Mouse (Mus musculus): ENCODE measurements around the gene Cc2d2a. TPM values are rescaled to one million over a fixed set of nuclear protein-coding genes. Genes with fewer than 3 reads are reported as not detected.

Cc2d2a gene
- total RNA-seq (2023): under 1 TPM; 0.11 to 0.42 TPM

DNA sequence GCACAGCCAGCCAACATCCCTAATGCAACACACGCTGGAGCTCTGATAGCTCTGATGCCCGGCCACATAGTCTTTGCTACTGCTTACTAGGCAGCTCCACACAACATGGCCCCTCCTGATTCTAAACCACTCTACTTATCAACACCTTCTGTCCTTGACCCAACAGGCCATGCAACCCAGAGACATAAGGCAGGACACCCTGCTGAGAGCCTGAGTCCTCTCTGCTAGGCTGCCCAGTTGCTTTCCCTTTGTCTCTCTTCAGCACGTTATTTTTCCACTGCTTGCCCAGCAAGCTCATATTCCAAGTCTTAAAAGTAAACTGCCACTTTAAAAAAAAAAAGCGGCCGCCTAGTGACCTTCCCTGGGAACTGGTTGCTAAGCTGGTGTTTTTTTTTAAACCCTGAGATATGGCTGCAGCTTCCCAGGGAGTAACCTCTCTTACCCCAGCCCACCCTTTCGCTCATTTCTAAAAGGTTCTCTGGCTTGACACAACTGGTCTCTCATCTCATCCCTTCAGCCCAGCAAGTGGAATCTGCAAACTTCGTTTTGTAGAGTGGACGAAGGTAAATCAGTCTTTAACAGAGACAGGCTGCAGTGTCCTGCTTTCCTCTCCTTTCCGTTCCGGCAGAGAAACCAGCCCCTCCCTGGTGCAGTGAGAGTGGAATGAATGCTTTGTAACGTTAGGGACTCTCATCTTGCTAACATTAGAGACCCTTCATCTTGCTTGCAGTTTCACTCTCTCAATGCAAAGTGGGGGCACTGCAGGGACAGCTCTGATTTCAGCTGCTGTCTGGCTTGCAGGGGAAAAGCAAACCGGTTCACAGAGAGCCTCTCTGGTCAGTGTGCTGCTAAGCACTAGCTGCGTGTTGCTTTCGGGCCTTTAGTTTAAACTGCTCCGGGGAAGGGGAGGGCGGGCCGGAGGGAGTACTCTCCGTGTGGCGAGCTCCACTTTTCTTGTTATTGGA, at the start of gene Cc2d2a:
TSS of gene Cc2d2a (plus strand) at position 350 of the 965 bp plus-strand sequence.

Other genes with a start within 250 kb of the Cc2d2a start
- gene C1qtnf7, start 146.8 kb upstream of the Cc2d2a start, total RNA-seq (2023): not detected
- gene Bst1, start 156.5 kb downstream of the Cc2d2a start, total RNA-seq (2023): 10 to 100 TPM; 73.0 to 91.0 TPM
- gene Fbxl5, start 159.3 kb downstream of the Cc2d2a start, total RNA-seq (2023): 100 to 1,000 TPM; 218 to 276 TPM
- under 1 TPM; 0.68 to 0.95 TPM for gene Cd38, start 206.2 kb downstream of the Cc2d2a start, total RNA-seq (2023)